Mouse (Mus musculus): ENCODE results near the gene Usp21. TPM values are rescaled to one million over a fixed set of nuclear protein-coding genes. Genes with fewer than 3 reads are reported as not detected.

Usp21 gene
- polyA plus RNA-seq, 1 experiment from 2014 or later = 81.5 TPM

- Histone ChIP-seq H3K9ac (no peak overlapping the region), H3K27ac (no peak overlapping the region), H3K36me3 (peaks cover 51% of the 10 kb centered on the region), H3K4me1 (peaks cover 52% of the 10 kb centered on the region), H3K27me3 (no peaks in the 10 kb centered on the region), H3K4me3 (no peak overlapping the region), H3K9me3 (no peaks in the 10 kb centered on the region), H3K4me2 (no peak overlapping the region)
- WGBS = 87% methylated on average over 18 of the region's 18 CpGs
- ATAC-seq (ENCODE audit: insufficient number of reproducible peaks, low FRiP score, low TSS enrichment, low read depth) = no peak
These were observed 4.3 kb downstream of the Usp21 start for GRCm38 (mm10) chr1:171283188-171284160.

GRCm38 (mm10) chr1:171282086-171282805 is 5.5 kb downstream of the Usp21 start:
- H3K4me2 ChIP-seq = peak overlapping the region; percentile 77
- no peaks in the 10 kb centered on the region for H3K9me3 ChIP-seq
- no peak overlapping the region for H3K4me3 ChIP-seq
- no peaks in the 10 kb centered on the region for H3K27me3 ChIP-seq
- peak overlapping the region; percentile 91; the same call in 1 of the 2 replicates for H3K27ac ChIP-seq
- H3K36me3 ChIP-seq = peaks cover 62% of the 10 kb centered on the region
- peaks cover 45% of the 10 kb centered on the region for H3K4me1 ChIP-seq
- no peak overlapping the region for H3K9ac ChIP-seq
- ATAC-seq (ENCODE audit: insufficient number of reproducible peaks, low FRiP score, low TSS enrichment, low read depth) = no peak
- WGBS = 78% methylated on average over 18 of the region's 18 CpGs

GRCm38 (mm10) chr1:171281528-171281923 is 6.3 kb downstream of the Usp21 start:
- Histone ChIP-seq H3K4me1 (peaks cover 38% of the 10 kb centered on the region), H3K27ac (peak overlapping the region; percentile 91), H3K9ac (peak overlapping the region; percentile 47; the same call in 1 of the 2 replicates), H3K9me3 (no peaks in the 10 kb centered on the region), H3K36me3 (peaks cover 66% of the 10 kb centered on the region), H3K4me2 (peak overlapping the region; percentile 77), H3K4me3 (peak overlapping the region; percentile 70), H3K27me3 (no peaks in the 10 kb centered on the region)
- peak; percentile 44 for ATAC-seq (ENCODE audit: insufficient number of reproducible peaks, low FRiP score, low TSS enrichment, low read depth)
- 0% methylated on average over 10 of the region's 10 CpGs for WGBS

GRCm38 (mm10) chr1:171280916-171281527 is 6.8 kb downstream of the Usp21 start, which contains the start of gene Ppox:
Gene Ppox (minus strand): TSS chr1:171281186.
- H3K27me3 ChIP-seq = no peaks in the 10 kb centered on the region
- H3K4me1 ChIP-seq = peaks cover 33% of the 10 kb centered on the region
- ATAC-seq (ENCODE audit: insufficient number of reproducible peaks, low FRiP score, low TSS enrichment, low read depth) = peak; percentile 95
- peak within 1 kb of the TSS; percentile 91 for H3K27ac ChIP-seq
- H3K36me3 ChIP-seq = peaks cover 66% of the 10 kb centered on the region
- H3K4me3 ChIP-seq = peak within 1 kb of the TSS; percentile 70
- H3K4me2 ChIP-seq = peak within 1 kb of the TSS; percentile 84
- H3K9ac ChIP-seq = peak within 1 kb of the TSS; percentile 69
- WGBS = under 1% methylated on average over 26 of the region's 26 CpGs
- no peaks in the 10 kb centered on the region for H3K9me3 ChIP-seq

- Histone ChIP-seq H3K27me3 (no peaks in the 10 kb centered on the region), H3K9ac (peak overlapping the region; percentile 69), H3K27ac (peak overlapping the region; percentile 77), H3K4me1 (peaks cover 27% of the 10 kb centered on the region), H3K36me3 (peaks cover 67% of the 10 kb centered on the region), H3K4me3 (peak overlapping the region; percentile 70), H3K9me3 (no peaks in the 10 kb centered on the region), H3K4me2 (peak overlapping the region; percentile 84)
- WGBS = under 1% methylated on average over 25 of the region's 25 CpGs
- peak; percentile 11; the same call in 1 of the 2 replicates for ATAC-seq (ENCODE audit: insufficient number of reproducible peaks, low FRiP score, low TSS enrichment, low read depth)
These were observed 7.4 kb downstream of the Usp21 start for GRCm38 (mm10) chr1:171280250-171280915.

- no peak overlapping the region for H3K27ac ChIP-seq
- 60% methylated on average over 5 of the region's 5 CpGs for WGBS
- H3K36me3 ChIP-seq = peaks cover 67% of the 10 kb centered on the region
- no peak for ATAC-seq (ENCODE audit: insufficient number of reproducible peaks, low FRiP score, low TSS enrichment, low read depth)
- peaks cover 22% of the 10 kb centered on the region for H3K4me1 ChIP-seq
- peak overlapping the region; percentile 69 for H3K9ac ChIP-seq
- H3K27me3 ChIP-seq = no peaks in the 10 kb centered on the region
- H3K4me3 ChIP-seq = peak overlapping the region; percentile 70
- H3K9me3 ChIP-seq = no peaks in the 10 kb centered on the region
- peak overlapping the region; percentile 84 for H3K4me2 ChIP-seq
These were observed 8.1 kb downstream of the Usp21 start for GRCm38 (mm10) chr1:171279721-171280120.

GRCm38 (mm10) chr1:171279012-171279705 is 8.6 kb downstream of the Usp21 start:
- peak overlapping the region; percentile 70; the same call in 1 of the 2 replicates for H3K4me3 ChIP-seq
- no peak overlapping the region for H3K4me2 ChIP-seq
- no peak for ATAC-seq (ENCODE audit: insufficient number of reproducible peaks, low FRiP score, low TSS enrichment, low read depth)
- no peak overlapping the region for H3K27ac ChIP-seq
- peaks cover 67% of the 10 kb centered on the region for H3K36me3 ChIP-seq
- no peak overlapping the region for H3K9ac ChIP-seq
- peaks cover 19% of the 10 kb centered on the region for H3K4me1 ChIP-seq
- no peaks in the 10 kb centered on the region for H3K9me3 ChIP-seq
- 85% methylated on average over 14 of the region's 14 CpGs for WGBS
- no peaks in the 10 kb centered on the region for H3K27me3 ChIP-seq

GRCm38 (mm10) chr1:171278436-171278835 is 9.4 kb downstream of the Usp21 start:
- 95% methylated on average over 8 of the region's 8 CpGs for WGBS
- ATAC-seq (ENCODE audit: insufficient number of reproducible peaks, low FRiP score, low TSS enrichment, low read depth) = no peak

GRCm38 (mm10) chr1:171277736-171278135 is 10.1 kb downstream of the Usp21 start:
- Histone ChIP-seq H3K4me2 (no peak overlapping the region), H3K4me1 (peaks cover 15% of the 10 kb centered on the region), H3K9ac (no peak overlapping the region), H3K9me3 (no peaks in the 10 kb centered on the region), H3K4me3 (no peak overlapping the region), H3K36me3 (peaks cover 66% of the 10 kb centered on the region), H3K27me3 (no peaks in the 10 kb centered on the region), H3K27ac (no peak overlapping the region)
- WGBS = 85% methylated on average over 10 of the region's 10 CpGs
- ATAC-seq (ENCODE audit: insufficient number of reproducible peaks, low FRiP score, low TSS enrichment, low read depth) = no peak

More at GRCm38 (mm10) chr1:171278436-171278835, 9.4 kb downstream of the Usp21 start:
- Histone ChIP-seq H3K36me3 (peaks cover 67% of the 10 kb centered on the region), H3K4me3 (no peak overlapping the region), H3K4me2 (no peak overlapping the region), H3K4me1 (peaks cover 15% of the 10 kb centered on the region), H3K27ac (no peak overlapping the region), H3K9me3 (no peaks in the 10 kb centered on the region), H3K9ac (no peak overlapping the region), H3K27me3 (no peaks in the 10 kb centered on the region)

GRCm38 (mm10) chr1:171276110-171276748 is 11.6 kb downstream of the Usp21 start:
- H3K9ac ChIP-seq = no peak overlapping the region
- peaks cover 69% of the 10 kb centered on the region for H3K36me3 ChIP-seq
- no peaks in the 10 kb centered on the region for H3K9me3 ChIP-seq
- no peak overlapping the region for H3K4me2 ChIP-seq
- H3K27ac ChIP-seq = no peak overlapping the region
- H3K4me3 ChIP-seq = no peak overlapping the region
- 84% methylated on average over 14 of the region's 14 CpGs for WGBS
- no peaks in the 10 kb centered on the region for H3K27me3 ChIP-seq
- peaks cover 18% of the 10 kb centered on the region for H3K4me1 ChIP-seq
- no peak for ATAC-seq (ENCODE audit: insufficient number of reproducible peaks, low FRiP score, low TSS enrichment, low read depth)

Data from limb, embryonic 15.5 days (tissue).